Mouse (Mus musculus): ENCODE results near the gene Hydin.
"Not testable (repeated sequence)": the region's sequence is repeated elsewhere in the genome, so short reads cannot be mapped to it uniquely, and the experiment has no call there.

Hydin gene

DNA sequence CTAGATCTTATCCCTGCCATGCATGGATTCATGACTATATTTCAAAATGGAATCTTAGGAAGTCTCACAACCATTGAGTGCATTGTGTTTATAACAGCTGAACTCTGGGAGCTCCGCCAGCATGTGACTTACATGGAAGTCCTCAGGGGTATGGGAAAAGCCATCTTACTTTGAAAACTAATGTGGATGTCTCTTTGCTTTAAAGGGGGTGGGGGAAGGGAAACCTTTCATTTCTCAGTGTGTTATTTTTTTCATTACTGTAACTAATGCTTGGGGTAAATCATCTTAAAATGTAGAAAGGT lies 9.4 kb downstream of the Hydin start:
- Histone ChIP-seq H3K27me3 (ENCODE audit: control insufficient read depth, insufficient read depth, low read length, poor library complexity, severe bottlenecking) (no peaks in the 10 kb centered on the region), H3K36me3 (ENCODE audit: control insufficient read depth, insufficient read depth, low read length, poor library complexity, severe bottlenecking) (no peaks in the 10 kb centered on the region)
- no peak for DNase-seq (ENCODE audit: low read depth, low spot score)

DNA sequence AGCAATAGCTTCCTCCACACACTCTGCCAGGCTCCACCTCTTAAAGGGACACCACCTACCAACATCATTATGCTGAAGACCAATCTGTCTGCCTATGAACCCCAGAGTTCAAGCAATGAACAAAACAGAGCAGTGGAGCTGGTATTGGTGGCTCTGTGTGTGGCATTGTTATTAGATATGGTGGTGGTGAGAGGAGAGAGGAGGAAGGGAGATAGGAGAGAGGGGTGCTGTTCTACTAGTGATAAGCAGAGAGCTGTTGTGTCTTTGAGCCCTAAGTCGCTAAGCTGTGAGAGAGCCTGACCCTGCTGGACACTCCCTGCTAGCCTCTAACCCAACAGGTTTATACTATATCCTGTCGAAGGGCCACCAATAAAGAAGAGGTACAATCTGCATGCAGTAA lies 45.9 kb downstream of the Hydin start:
- no peaks in the 10 kb centered on the region for H3K27me3 ChIP-seq (ENCODE audit: control insufficient read depth, insufficient read depth, low read length, poor library complexity, severe bottlenecking)
- no peaks in the 10 kb centered on the region for H3K36me3 ChIP-seq (ENCODE audit: control insufficient read depth, insufficient read depth, low read length, poor library complexity, severe bottlenecking)
- no peak for DNase-seq (ENCODE audit: low read depth, low spot score)

DNA sequence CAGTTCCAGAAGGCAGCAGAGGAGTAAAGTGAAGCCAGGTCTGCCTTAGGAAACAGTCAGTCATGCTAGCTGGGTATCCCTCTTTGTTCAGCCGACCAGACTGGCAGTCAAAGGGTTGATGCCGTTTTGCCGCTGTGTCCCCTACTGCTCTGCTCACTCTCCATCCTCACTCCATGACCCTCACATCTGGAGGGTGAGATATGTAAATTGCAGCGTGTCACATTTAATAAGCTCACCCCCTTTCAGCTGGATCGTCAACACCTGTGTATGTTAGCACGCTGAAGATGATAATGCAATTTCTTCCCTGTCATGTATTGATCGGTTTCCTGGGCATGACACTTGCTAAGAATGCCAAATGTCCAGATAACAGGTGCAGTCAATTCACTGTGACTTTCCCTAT lies 49.0 kb downstream of the Hydin start:
- H3K36me3 ChIP-seq (ENCODE audit: control insufficient read depth, insufficient read depth, low read length, poor library complexity, severe bottlenecking), result no peaks in the 10 kb centered on the region
- DNase-seq (ENCODE audit: low read depth, low spot score), result no peak
- H3K27me3 ChIP-seq (ENCODE audit: control insufficient read depth, insufficient read depth, low read length, poor library complexity, severe bottlenecking), result no peaks in the 10 kb centered on the region

DNA sequence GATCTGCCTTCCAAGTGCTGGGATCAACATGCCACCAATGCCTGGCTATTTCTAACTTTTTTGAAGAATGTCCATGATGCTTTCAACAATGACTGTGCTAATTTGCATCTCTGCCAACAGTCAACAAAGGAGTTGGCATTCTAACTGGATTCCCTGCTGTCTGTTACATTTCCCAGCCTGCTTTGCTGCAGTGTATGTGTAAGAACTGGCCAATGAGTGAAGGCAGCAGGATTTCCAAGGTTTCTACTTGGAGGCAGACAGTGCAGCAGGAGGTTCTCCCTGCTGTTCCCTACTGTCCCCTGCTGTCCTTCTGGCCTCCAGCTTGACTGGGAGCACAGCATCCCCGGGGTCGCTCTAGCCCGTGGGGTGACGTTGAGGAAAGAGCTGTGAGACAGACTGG lies 52.8 kb downstream of the Hydin start:
- no peak for DNase-seq (ENCODE audit: low read depth, low spot score)
- no peaks in the 10 kb centered on the region for H3K27me3 ChIP-seq (ENCODE audit: control insufficient read depth, insufficient read depth, low read length, poor library complexity, severe bottlenecking)
- no peaks in the 10 kb centered on the region for H3K36me3 ChIP-seq (ENCODE audit: control insufficient read depth, insufficient read depth, low read length, poor library complexity, severe bottlenecking)

DNA sequence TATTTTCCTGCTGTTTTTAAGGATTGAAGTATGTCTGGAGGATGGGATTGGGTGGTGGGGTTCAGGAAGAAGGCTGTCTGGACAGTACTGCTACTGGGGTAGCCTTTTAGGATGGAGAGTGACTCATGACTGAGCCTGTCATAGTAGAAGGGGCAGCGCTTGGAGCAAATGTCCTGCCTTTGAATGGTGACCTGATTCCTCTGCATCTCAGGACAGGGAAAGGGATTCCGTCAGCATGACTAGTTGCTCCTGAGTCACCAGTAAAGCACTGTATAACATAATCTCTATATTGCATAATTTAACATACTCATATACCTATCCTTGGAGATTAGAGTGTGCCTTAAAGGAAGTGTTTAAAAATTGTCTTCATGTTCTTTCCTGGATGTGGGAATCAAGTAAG lies 54.7 kb downstream of the Hydin start:
- H3K27me3 ChIP-seq (ENCODE audit: control insufficient read depth, insufficient read depth, low read length, poor library complexity, severe bottlenecking), result no peaks in the 10 kb centered on the region
- no peaks in the 10 kb centered on the region for H3K36me3 ChIP-seq (ENCODE audit: control insufficient read depth, insufficient read depth, low read length, poor library complexity, severe bottlenecking)
- no peak for DNase-seq (ENCODE audit: low read depth, low spot score)

DNA sequence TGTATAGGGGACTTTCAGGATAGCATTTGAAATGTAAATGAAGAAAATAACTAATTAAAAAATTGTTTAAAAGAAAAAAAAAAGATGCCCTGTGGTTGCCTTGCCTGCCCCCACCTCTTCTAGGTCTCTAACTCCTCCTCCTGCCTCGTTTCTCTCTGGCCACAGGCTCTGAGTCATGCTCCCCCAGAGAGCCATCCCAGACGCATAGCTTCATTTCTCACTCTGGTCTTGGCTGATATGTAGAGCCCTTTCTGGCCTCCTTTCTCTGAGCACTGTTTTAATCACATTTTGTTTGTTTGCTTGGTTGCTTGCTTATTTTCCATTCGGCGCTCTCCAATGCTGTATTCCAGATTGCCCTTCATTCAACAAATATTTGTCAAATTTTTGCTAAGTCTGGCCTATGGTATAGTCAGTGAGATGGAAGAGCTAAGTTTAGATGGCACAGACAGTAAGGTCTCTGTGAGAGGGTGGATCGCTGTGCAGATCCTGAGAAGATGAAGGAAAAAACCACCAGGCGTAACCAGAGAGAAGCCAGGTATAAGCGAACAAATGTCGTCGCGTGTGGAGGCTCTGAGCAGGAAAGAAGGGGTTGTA lies 57.3 kb downstream of the Hydin start:
- Histone ChIP-seq H3K36me3 (ENCODE audit: control insufficient read depth, insufficient read depth, low read length, poor library complexity, severe bottlenecking) (no peaks in the 10 kb centered on the region), H3K27me3 (ENCODE audit: control insufficient read depth, insufficient read depth, low read length, poor library complexity, severe bottlenecking) (no peaks in the 10 kb centered on the region)
- DNase-seq (ENCODE audit: low read depth, low spot score), result no peak

DNA sequence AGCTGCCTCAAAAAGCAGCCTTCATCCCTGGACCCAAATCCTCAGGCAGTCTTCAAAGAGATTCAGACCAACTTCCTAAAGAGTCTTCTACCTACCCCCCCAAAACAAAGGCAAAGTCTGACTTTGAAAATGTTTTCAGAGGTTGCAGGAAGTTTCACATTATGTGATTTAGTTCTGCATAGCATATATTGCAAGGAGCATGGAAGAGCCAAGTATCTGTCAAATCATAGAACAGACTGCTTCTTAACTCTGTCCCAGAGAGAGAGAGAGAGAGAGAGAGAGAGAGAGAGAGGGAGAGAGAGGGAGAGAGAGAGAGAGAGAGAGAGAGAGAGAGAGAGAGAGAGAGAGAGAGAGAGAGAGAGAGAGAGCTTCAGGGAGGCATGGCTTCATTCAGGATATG lies 60.3 kb downstream of the Hydin start:
- H3K36me3 ChIP-seq (ENCODE audit: control insufficient read depth, insufficient read depth, low read length, poor library complexity, severe bottlenecking); H3K27me3 ChIP-seq (ENCODE audit: control insufficient read depth, insufficient read depth, low read length, poor library complexity, severe bottlenecking); DNase-seq (ENCODE audit: low read depth, low spot score): not testable (repeated sequence)

DNA sequence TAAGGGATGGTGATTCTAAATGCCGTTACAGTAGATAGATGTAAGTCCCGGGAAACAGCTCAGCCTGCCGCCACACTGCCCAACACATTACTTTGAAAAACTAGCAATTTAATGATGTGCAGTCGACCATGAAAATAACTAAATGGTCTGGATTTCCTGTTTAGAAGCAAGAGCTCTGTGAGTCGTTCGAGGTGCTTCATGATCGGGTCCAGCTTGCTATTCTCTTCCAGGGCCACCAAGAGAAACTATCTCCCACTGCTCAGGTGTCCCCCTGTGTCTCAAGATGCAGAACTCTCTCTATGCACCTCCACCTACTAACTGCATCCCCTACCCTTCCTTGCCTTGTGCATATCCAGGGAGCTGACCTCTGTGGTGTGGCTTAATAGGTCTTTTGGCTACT lies 66.6 kb downstream of the Hydin start:
- no peaks in the 10 kb centered on the region for H3K27me3 ChIP-seq (ENCODE audit: control insufficient read depth, insufficient read depth, low read length, poor library complexity, severe bottlenecking)
- no peaks in the 10 kb centered on the region for H3K36me3 ChIP-seq (ENCODE audit: control insufficient read depth, insufficient read depth, low read length, poor library complexity, severe bottlenecking)
- DNase-seq (ENCODE audit: low read depth, low spot score), result no peak

DNA sequence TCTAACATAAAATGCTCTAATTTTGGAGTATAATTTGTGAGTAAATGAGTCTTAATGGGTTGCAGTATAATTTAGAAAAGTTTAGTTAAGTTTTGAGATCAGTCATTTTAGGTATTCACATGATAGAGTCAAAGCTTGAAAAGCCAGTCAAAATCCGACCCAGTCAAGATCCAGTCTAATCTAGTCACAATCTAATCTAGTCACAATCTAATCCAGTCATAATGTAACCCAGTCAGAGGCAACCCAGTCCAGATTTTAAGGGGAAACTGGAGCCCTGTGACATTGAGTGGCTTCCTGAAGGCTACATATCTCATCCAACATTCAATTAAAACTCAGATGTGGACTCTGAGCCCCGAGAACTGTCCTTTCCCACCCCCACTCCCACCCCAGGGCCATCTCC lies 72.7 kb downstream of the Hydin start:
- H3K27me3 ChIP-seq (ENCODE audit: control insufficient read depth, insufficient read depth, low read length, poor library complexity, severe bottlenecking), result no peaks in the 10 kb centered on the region
- DNase-seq (ENCODE audit: low read depth, low spot score), result no peak
- H3K36me3 ChIP-seq (ENCODE audit: control insufficient read depth, insufficient read depth, low read length, poor library complexity, severe bottlenecking), result no peaks in the 10 kb centered on the region

DNA sequence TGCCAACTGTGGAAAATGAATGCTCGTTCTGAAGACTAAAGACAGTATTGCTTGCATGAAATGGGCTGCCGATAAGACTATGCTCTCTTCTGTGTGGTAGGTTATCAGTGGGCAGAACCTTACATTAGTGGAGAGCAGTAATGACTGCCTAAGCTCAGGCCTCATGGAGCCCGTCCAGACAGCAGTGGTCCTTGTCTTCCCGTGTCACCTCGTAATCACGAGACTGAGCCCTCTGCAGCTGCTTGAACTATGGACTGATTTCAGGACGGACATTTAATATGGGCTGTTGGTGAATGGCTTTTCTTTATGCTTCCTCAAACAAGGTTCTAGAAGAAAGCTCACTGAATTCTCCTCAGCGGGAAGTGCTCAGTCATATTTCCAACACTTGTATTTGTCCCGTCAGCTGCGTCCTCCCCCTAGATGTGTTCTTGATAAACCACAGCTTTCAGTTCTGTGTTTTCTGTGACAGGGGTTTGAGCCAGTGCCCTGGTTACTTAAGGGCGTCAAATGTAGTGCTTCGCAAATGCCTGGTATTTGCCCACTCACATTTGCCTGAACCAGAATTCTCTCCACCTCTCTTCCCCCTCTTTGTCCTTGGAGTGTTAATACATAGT lies 73.4 kb downstream of the Hydin start:
- no peaks in the 10 kb centered on the region for H3K27me3 ChIP-seq (ENCODE audit: control insufficient read depth, insufficient read depth, low read length, poor library complexity, severe bottlenecking)
- no peaks in the 10 kb centered on the region for H3K36me3 ChIP-seq (ENCODE audit: control insufficient read depth, insufficient read depth, low read length, poor library complexity, severe bottlenecking)
- DNase-seq (ENCODE audit: low read depth, low spot score), result no peak

DNA sequence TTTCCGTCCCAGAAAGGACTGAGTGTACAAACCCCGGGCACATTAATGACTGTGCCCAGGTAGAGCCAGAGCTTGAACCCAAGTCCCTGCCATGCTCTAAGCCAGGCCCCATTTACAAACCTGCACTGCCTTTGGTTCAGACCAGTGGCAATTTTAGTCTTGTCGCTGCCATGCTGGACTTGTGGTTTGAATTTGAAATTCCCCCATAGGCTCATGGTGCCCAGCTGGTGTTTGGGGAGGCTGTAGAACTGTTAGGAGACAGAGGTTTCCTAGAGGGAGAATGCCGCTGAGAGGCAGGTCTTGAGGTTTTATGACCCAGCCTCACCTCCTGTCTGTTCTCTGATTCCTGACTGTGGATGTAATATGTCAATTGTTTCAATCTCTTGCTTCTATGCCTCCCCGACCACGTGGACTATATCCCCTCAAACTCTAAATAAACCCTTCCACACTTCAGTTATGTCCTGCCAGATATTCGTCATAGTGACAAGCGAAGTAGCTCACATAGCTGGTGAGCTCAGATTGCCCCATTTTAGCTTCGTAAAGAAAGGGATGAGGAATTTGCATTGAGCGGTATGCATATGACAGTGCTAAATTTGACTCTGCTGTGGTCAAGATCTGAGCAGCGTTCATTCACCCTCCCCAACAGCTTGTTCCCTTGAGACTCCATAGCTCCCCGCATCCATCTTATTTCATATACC lies 79.1 kb downstream of the Hydin start:
- Histone ChIP-seq H3K36me3 (ENCODE audit: control insufficient read depth, insufficient read depth, low read length, poor library complexity, severe bottlenecking) (no peaks in the 10 kb centered on the region), H3K27me3 (ENCODE audit: control insufficient read depth, insufficient read depth, low read length, poor library complexity, severe bottlenecking) (no peaks in the 10 kb centered on the region)
- no peak for DNase-seq (ENCODE audit: low read depth, low spot score)

DNA sequence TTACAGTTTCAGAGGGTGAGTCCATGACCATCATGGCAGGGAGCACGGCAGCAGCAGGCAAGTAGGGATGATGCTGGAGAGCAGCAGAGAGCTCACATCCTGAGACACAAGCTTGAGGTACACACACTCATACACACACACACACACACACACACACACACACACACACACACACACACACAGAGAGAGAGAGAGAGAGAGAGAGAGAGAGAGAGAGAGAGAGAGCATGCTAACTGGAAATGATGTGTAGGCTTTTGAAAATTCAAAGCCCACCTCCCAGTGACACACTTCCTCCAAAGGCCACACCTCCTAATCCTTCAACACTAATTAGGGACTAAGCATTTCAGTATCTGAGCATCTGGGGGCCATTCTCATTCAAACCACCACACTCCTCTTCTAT lies 80.1 kb downstream of the Hydin start:
- Histone ChIP-seq H3K36me3 (ENCODE audit: control insufficient read depth, insufficient read depth, low read length, poor library complexity, severe bottlenecking) (no peaks in the 10 kb centered on the region), H3K27me3 (ENCODE audit: control insufficient read depth, insufficient read depth, low read length, poor library complexity, severe bottlenecking) (no peaks in the 10 kb centered on the region)
- DNase-seq (ENCODE audit: low read depth, low spot score), result no peak

DNA sequence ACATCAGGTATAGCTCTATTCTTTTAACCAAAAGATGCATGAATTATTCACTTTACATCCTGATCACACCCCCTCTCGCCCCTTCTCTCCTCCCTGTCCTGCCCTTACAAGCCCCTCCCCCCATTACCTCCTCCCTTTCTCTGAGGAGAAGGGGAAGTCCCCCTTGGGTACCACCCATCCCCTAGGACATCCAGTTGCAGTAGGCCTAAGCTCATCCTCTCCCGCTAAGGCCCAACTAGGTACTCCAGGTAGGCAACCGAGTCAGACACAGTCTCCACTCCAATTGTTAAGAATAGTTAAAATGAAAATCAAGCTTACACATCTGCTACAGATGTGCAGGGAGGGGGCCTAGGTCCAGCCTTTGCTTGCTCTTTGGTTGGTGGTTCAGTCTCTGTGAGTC lies 83.9 kb downstream of the Hydin start:
- Histone ChIP-seq H3K27me3 (ENCODE audit: control insufficient read depth, insufficient read depth, low read length, poor library complexity, severe bottlenecking) (no peaks in the 10 kb centered on the region), H3K36me3 (ENCODE audit: control insufficient read depth, insufficient read depth, low read length, poor library complexity, severe bottlenecking) (no peaks in the 10 kb centered on the region)
- no peak for DNase-seq (ENCODE audit: low read depth, low spot score)

DNA sequence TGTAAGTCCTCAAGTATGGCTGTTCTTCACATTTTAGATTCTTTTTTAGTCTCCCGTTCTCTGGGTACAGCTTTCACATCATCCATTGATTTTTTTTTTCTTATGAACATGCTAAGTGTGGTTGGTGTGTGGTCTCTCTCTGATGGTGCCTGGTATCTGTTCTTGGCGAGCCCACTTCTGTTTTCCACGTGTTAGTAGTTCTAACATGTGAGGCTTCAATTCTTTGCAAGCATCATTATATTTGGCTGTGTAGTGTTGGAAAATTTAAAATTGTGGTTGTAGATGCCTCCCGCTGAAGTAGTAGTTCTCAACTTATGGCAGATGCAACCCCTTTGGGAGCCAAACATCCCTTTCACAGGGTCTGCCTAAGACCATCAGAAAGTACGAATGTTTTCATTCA lies 85.1 kb downstream of the Hydin start:
- Histone ChIP-seq H3K36me3 (ENCODE audit: control insufficient read depth, insufficient read depth, low read length, poor library complexity, severe bottlenecking) (no peaks in the 10 kb centered on the region), H3K27me3 (ENCODE audit: control insufficient read depth, insufficient read depth, low read length, poor library complexity, severe bottlenecking) (no peaks in the 10 kb centered on the region)
- no peak for DNase-seq (ENCODE audit: low read depth, low spot score)

DNA sequence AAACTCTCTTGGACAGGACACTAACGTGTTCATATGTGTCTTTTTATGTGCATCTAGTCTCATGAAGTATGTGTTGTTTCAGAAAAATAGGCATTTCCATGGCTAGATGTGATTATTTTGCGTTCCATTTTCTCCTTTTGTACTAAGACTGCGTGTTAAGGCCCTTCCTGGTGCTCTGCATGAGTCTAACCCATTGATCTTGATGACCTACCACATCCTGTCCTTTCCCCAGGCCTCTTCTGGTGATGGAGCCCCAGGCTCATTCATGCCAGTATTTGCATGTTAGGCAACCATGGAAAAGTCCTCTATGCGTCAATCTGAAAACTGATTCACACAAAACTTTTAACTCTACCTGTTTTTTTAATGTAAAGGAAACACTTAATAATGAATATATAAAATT lies 96.2 kb downstream of the Hydin start:
- no peaks in the 10 kb centered on the region for H3K27me3 ChIP-seq (ENCODE audit: control insufficient read depth, insufficient read depth, low read length, poor library complexity, severe bottlenecking)
- DNase-seq (ENCODE audit: low read depth, low spot score), result no peak
- H3K36me3 ChIP-seq (ENCODE audit: control insufficient read depth, insufficient read depth, low read length, poor library complexity, severe bottlenecking), result no peaks in the 10 kb centered on the region

DNA sequence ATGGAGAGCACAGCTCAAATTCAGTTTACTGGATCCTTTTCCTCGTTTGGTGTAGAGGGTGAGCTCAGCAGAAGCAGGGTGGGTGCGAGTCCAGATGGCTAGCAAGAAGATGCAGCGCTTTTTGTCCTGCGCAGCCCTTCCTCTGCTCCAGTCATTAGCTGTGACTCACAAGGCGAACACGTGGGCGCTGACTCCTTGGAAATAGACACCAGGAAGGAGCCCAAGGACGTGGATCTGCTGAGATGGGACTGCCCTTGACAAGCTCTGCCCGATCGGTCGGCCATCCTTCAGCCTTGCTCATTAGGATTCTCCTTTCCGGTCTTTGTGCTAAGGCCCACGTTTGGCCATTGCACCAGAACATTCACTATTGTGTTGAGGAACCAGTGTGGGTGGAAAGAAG lies 106.1 kb downstream of the Hydin start:
- no peak for DNase-seq (ENCODE audit: low read depth, low spot score)
- H3K27me3 ChIP-seq (ENCODE audit: control insufficient read depth, insufficient read depth, low read length, poor library complexity, severe bottlenecking), result no peaks in the 10 kb centered on the region
- no peaks in the 10 kb centered on the region for H3K36me3 ChIP-seq (ENCODE audit: control insufficient read depth, insufficient read depth, low read length, poor library complexity, severe bottlenecking)
